Mouse (Mus musculus) limb, embryonic 14.5 days (tissue): ENCODE data around the gene Rimklb. TPM values are rescaled to one million over a fixed set of nuclear protein-coding genes. Genes with fewer than 3 reads are reported as not detected.

ENCODE experiments used
- ATAC-seq: fragments of 200-750 bp; cut with Nextera tagmentation; 2 replicates; pipeline ENCODE4 v1.8.0; 2017; ENCODE audit warnings: low read depth, moderate number of reproducible peaks, moderate TSS enrichment; ENCODE audit not compliant: low FRiP score
- DNase-seq: peaks from one replicate; pipeline ENCODE4 v3.0.0-alpha.2; 2015; ENCODE audit warnings: low spot score
- H3K27ac ChIP-seq: fragments of 300-500 bp; sonication (generic); replicated peaks from 2 replicates; pipeline ENCODE4 v1.5.1; 2014; ENCODE audit warnings: low read depth, mild to moderate bottlenecking, low read length, moderate library complexity, mixed read lengths
- H3K27me3 ChIP-seq: fragments of 300-500 bp; sonication (generic); 2 replicates; pipeline ENCODE4 v1.6.1; 2014; ENCODE audit warnings: low read length, mixed read lengths; ENCODE audit not compliant: control insufficient read depth, insufficient read depth
- H3K36me3 ChIP-seq: fragments of 300-500 bp; sonication (generic); 2 replicates; pipeline ENCODE4 v1.6.1; 2014; ENCODE audit warnings: mild to moderate bottlenecking, low read length, moderate library complexity, mixed read lengths; ENCODE audit not compliant: control insufficient read depth, insufficient read depth
- H3K4me1 ChIP-seq: fragments of 300-500 bp; sonication (generic); 2 replicates; pipeline ENCODE4 v1.6.1; 2014; ENCODE audit warnings: antibody characterized with exemption, low read length, mixed read lengths; ENCODE audit not compliant: control insufficient read depth, insufficient read depth
- H3K4me2 ChIP-seq: fragments of 300-500 bp; sonication (generic); replicated peaks from 2 replicates; pipeline ENCODE4 v1.6.1; 2014; ENCODE audit warnings: low read depth, mild to moderate bottlenecking, low read length, moderate library complexity; ENCODE audit not compliant: severe bottlenecking
- H3K4me3 ChIP-seq: fragments of 300-500 bp; sonication (generic); replicated peaks from 2 replicates; pipeline ENCODE4 v1.5.1; 2014; ENCODE audit warnings: low read length
- H3K9ac ChIP-seq: fragments of 300-500 bp; sonication (generic); 2 replicates; pipeline ENCODE4 v1.6.1; 2014; ENCODE audit warnings: mild to moderate bottlenecking, low read depth, low read length, moderate library complexity; ENCODE audit not compliant: severe bottlenecking
- H3K9me3 ChIP-seq: fragments of 300-500 bp; sonication (generic); 2 replicates; pipeline ENCODE4 v1.6.1; 2016; ENCODE audit warnings: low read length; ENCODE audit not compliant: control insufficient read depth
- POLR2A ChIP-seq: fragments of 200-500 bp; IDR thresholded peaks from 2 replicates; pipeline ENCODE4 v1.8.0; 2012; ENCODE audit warnings: inconsistent platforms, mild to moderate bottlenecking, moderate library complexity, borderline replicate concordance; ENCODE audit not compliant: insufficient read depth, insufficient read length; ENCODE audit errors: extremely low read depth
- WGBS: fragments of 180-500 bp; shearing (Covaris S2); extraction: QIAGEN DNeasy Blood & Tissue Kit; methylation state at CpG from one replicate; pipeline ENCODE4 v1.1.7; 2014; 5-methylcytosine and 5-hydroxymethylcytosine counted together
- polyA plus RNA-seq, 2 experiments: library from polyadenylated mRNA; depleted of rRNA in 1 of 2; stranded (reverse) in 1 of 2; unstranded in 1 of 2; fragments of >200 nt; fragmentation: Nextera tagmentation in 1 of 2; extraction: Ambion mirVana in 1 of 2; gene quantifications; 2 replicates each; pipeline versions ENCODE4 v1.2.1 to v1.2.3; 2012 to 2014

The Rimklb gene
- polyA plus RNA-seq, 2 experiments: 18.2 to 43.3 TPM

GRCm38 (mm10) chr6:122495082-122495881, 3.3 kb downstream of the Rimklb start:
- Histone ChIP-seq H3K4me3 (peak overlapping the region; percentile 13; the same call in 1 of the 2 replicates), H3K27me3 (no peaks in the 10 kb centered on the region), H3K9ac (0 out of 2 replicates have a peak overlapping the region, but pooled peaks have one; percentile 9), H3K4me1 (peaks cover 31% of the 10 kb centered on the region), H3K36me3 (no peaks in the 10 kb centered on the region), H3K4me2 (peak overlapping the region; percentile 43), H3K9me3 (no peaks in the 10 kb centered on the region), H3K27ac (peak overlapping the region; percentile 73)
- DNase-seq: peak; percentile 83
- ATAC-seq: peak; percentile 67
- TF ChIP-seq POLR2A: no peak
- WGBS: 7% methylated on average over 21 of the region's 21 CpGs

- Histone ChIP-seq H3K9me3 (no peaks in the 10 kb centered on the region), H3K4me3 (no peak overlapping the region), H3K9ac (no peak overlapping the region), H3K27ac (no peak overlapping the region), H3K27me3 (no peaks in the 10 kb centered on the region), H3K36me3 (no peaks in the 10 kb centered on the region), H3K4me2 (no peak overlapping the region), H3K4me1 (peaks cover 31% of the 10 kb centered on the region)
- DNase-seq (no peak), ATAC-seq (no peak)
- no peak for TF ChIP-seq POLR2A
- 52% methylated on average over 6 of the region's 6 CpGs for WGBS
These were observed 4.6 kb downstream of the Rimklb start for GRCm38 (mm10) chr6:122493799-122494472.

GRCm38 (mm10) chr6:122492479-122492878, 6.1 kb downstream of the Rimklb start:
- DNase-seq (no peak), ATAC-seq (no peak)
- Histone ChIP-seq H3K27ac (no peak overlapping the region), H3K36me3 (no peaks in the 10 kb centered on the region), H3K4me2 (no peak overlapping the region), H3K4me3 (no peak overlapping the region), H3K4me1 (peaks cover 31% of the 10 kb centered on the region), H3K9ac (no peak overlapping the region), H3K27me3 (no peaks in the 10 kb centered on the region), H3K9me3 (no peaks in the 10 kb centered on the region)
- 35% methylated on average over 6 of the region's 6 CpGs for WGBS
- no peak for TF ChIP-seq POLR2A

GRCm38 (mm10) chr6:122491557-122491956, 7.0 kb downstream of the Rimklb start:
- H3K36me3 ChIP-seq: no peaks in the 10 kb centered on the region
- peak overlapping the region; percentile 64 for H3K4me2 ChIP-seq
- peak; percentile 90 for ATAC-seq
- under 1% methylated on average over 16 of the region's 16 CpGs for WGBS
- H3K4me1 ChIP-seq: peaks cover 25% of the 10 kb centered on the region
- peak; percentile 82; the same call in 1 of the 2 replicates for TF ChIP-seq POLR2A
- H3K4me3 ChIP-seq: peak overlapping the region; percentile 36
- H3K9me3 ChIP-seq: no peaks in the 10 kb centered on the region
- no peaks in the 10 kb centered on the region for H3K27me3 ChIP-seq
- H3K27ac ChIP-seq: peak overlapping the region; percentile 78
- H3K9ac ChIP-seq: peak overlapping the region; percentile 67
- peak; percentile 92 for DNase-seq

GRCm38 (mm10) chr6:122490929-122491512, 7.5 kb downstream of the Rimklb start:
- DNase-seq (no peak), ATAC-seq (no peak)
- no peak for TF ChIP-seq POLR2A
- H3K4me2 ChIP-seq: peak overlapping the region; percentile 64
- peaks cover 20% of the 10 kb centered on the region for H3K4me1 ChIP-seq
- H3K9me3 ChIP-seq: no peaks in the 10 kb centered on the region
- H3K4me3 ChIP-seq: peak overlapping the region; percentile 36
- H3K36me3 ChIP-seq: no peaks in the 10 kb centered on the region
- WGBS: 28% methylated on average over 15 of the region's 15 CpGs
- H3K27ac ChIP-seq: peak overlapping the region; percentile 78
- H3K9ac ChIP-seq: peak overlapping the region; percentile 67
- no peaks in the 10 kb centered on the region for H3K27me3 ChIP-seq
